11 mouse cellular contexts compared by ENCODE assay signal in the genomic region with DNA sequence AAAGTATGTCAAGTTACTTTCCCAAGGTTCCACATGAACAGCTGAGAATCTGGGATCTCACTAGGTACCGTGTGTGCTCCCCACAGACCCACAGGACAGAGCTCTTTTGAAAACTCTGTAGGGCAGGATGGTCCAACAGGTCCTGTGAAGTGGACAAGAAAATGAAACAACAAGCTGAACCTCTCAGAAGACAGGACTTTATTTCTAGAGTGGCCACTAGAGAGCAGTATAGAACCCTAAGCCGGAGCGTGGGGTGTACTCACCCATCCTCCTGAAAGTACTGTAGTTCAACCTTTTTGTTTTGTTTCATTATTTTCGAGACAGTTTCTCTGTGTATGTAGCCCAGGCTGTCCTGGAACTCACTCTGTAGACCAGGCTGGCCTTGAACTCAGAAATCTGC. TPM values are rescaled to one million over a fixed set of nuclear protein-coding genes. Genes with fewer than 3 reads are reported as not detected.
DNase-seq lines count a peak whose midpoint lies in the region; ATAC-seq and TF ChIP-seq lines count a peak whose summit lies in the region.
"Had no signal": no experiment of that assay in that cellular context is flagged by ENCODE, and none has a peak within 500 bp of the region (broad histone marks: within the 10 kb centered on the region; RNA-seq: fewer than 3 reads in every experiment).

No protein-coding gene starts in this region.

- DNase-seq in hindbrain, postnatal 0 days (ENCODE audit: low spot score), result no peak
- DNase-seq in thymus, postnatal 0 days (ENCODE audit: low spot score), result peak; percentile 30
- no peak for DNase-seq in thymus, adult 18-20 months
- DNase-seq in c-Kit-negative CD71-positive TER-119-positive erythroid progenitor cells, embryonic 14.5 days (ENCODE audit: low read depth, low spot score), result peak; percentile 32
- no peak for DNase-seq in stomach, postnatal 0 days (ENCODE audit: low spot score)
- DNase-seq in cerebellum, postnatal 10 days, result no peak
- no peak for DNase-seq in urinary bladder, postnatal 4 days (ENCODE audit: low spot score in 2 of 2)
- DNase-seq: heart, postnatal 14 days; thymus, postnatal 4 days had no signal

- H3K4me3 ChIP-seq in hindbrain, postnatal 0 days (ENCODE audit: low read length), result no peak overlapping the region
- no peak overlapping the region for H3K4me3 ChIP-seq in hindbrain, embryonic 12.5 days
- H3K4me3 ChIP-seq in stomach, postnatal 0 days (ENCODE audit: low read depth, low read length), result no peak overlapping the region

- H3K27me3 ChIP-seq in hindbrain, postnatal 0 days (ENCODE audit: insufficient read depth, low read length), result no peaks in the 10 kb centered on the region
- H3K27me3 ChIP-seq in hindbrain, embryonic 12.5 days, result no peaks in the 10 kb centered on the region
- H3K27me3 ChIP-seq in stomach, postnatal 0 days (ENCODE audit: control insufficient read depth, insufficient read depth, low read length), result no peaks in the 10 kb centered on the region

- H3K27ac ChIP-seq in hindbrain, postnatal 0 days, result no peak overlapping the region
- no peak overlapping the region for H3K27ac ChIP-seq in hindbrain, embryonic 12.5 days
- no peak overlapping the region for H3K27ac ChIP-seq in stomach, postnatal 0 days (replicated peaks)

- WGBS in hindbrain, postnatal 0 days, result 85% methylated on average over 4 of the region's 4 CpGs
- 82% methylated on average over 4 of the region's 4 CpGs for WGBS in hindbrain, embryonic 12.5 days
- 88% methylated on average over 4 of the region's 4 CpGs for WGBS in stomach, postnatal 0 days

- peaks cover 17% of the 10 kb centered on the region for H3K36me3 ChIP-seq in hindbrain, postnatal 0 days (ENCODE audit: insufficient read depth, low read length)
- peaks cover 42% of the 10 kb centered on the region for H3K36me3 ChIP-seq in hindbrain, embryonic 12.5 days
- peaks cover 14% of the 10 kb centered on the region for H3K36me3 ChIP-seq in stomach, postnatal 0 days (ENCODE audit: control insufficient read depth, insufficient read depth, low read length)

- H3K4me1 ChIP-seq in hindbrain, postnatal 0 days (ENCODE audit: insufficient read depth, low read length), result no peaks in the 10 kb centered on the region
- H3K4me1 ChIP-seq in hindbrain, embryonic 12.5 days, result no peaks in the 10 kb centered on the region
- H3K4me1 ChIP-seq in stomach, postnatal 0 days (replicated peaks; ENCODE audit: control insufficient read depth, insufficient read depth), result no peaks in the 10 kb centered on the region

- H3K4me2 ChIP-seq in hindbrain, postnatal 0 days (ENCODE audit: low read depth, low read length), result no peak overlapping the region
- no peak overlapping the region for H3K4me2 ChIP-seq in hindbrain, embryonic 12.5 days (replicated peaks)
- no peak overlapping the region for H3K4me2 ChIP-seq in stomach, postnatal 0 days (replicated peaks; ENCODE audit: low read depth)

- no peak for ATAC-seq in hindbrain, postnatal 0 days
- ATAC-seq in hindbrain, embryonic 12.5 days (ENCODE audit: low FRiP score), result no peak
- peak; percentile 28; the same call in 1 of the 2 replicates for ATAC-seq in stomach, postnatal 0 days (ENCODE audit: low FRiP score, low TSS enrichment)

- peak; percentile 8; the same call in 1 of the 2 replicates for TF ChIP-seq CTCF in hindbrain, postnatal 0 days (IDR thresholded peaks at IDR 0.05; ENCODE audit: low read depth)
- TF ChIP-seq CTCF in stomach, postnatal 0 days (IDR thresholded peaks at IDR 0.05; ENCODE audit: low read depth), result peak; percentile 62

- H3K9me3 ChIP-seq in hindbrain, postnatal 0 days (ENCODE audit: low read length), result no peaks in the 10 kb centered on the region
- no peaks in the 10 kb centered on the region for H3K9me3 ChIP-seq in hindbrain, embryonic 12.5 days (replicated peaks)
- no peaks in the 10 kb centered on the region for H3K9me3 ChIP-seq in stomach, postnatal 0 days (ENCODE audit: control insufficient read depth, low read length)

- no peak for TF ChIP-seq EP300 in stomach, postnatal 0 days (optimal IDR thresholded peaks at IDR 0.05)

- no peak overlapping the region for H3K9ac ChIP-seq in hindbrain, postnatal 0 days (replicated peaks; ENCODE audit: low read length)
- no peak overlapping the region for H3K9ac ChIP-seq in hindbrain, embryonic 12.5 days
- no peak overlapping the region for H3K9ac ChIP-seq in stomach, postnatal 0 days (ENCODE audit: low read length)

RNA-seq across cellular contexts. Expression of gene Aqp7, which starts 19.7 kb away (rescaled TPM):
- not detected in 2 replicates for total RNA-seq in hindbrain, postnatal 0 days (2014; rRNA removed)
- 0.06 TPM in 1 of 2 replicates, not detected in the other for polyA plus RNA-seq in hindbrain, postnatal 0 days (2015; fragmentation: Nextera tagmentation; extraction: Ambion mirVana)
- not detected in 2 replicates for polyA plus RNA-seq in hindbrain, embryonic 12.5 days (2016; fragmentation: Nextera tagmentation; extraction: Ambion mirVana)
- polyA plus RNA-seq in thymus, postnatal 0 days (2015; fragmentation: Nextera tagmentation; extraction: Ambion mirVana), result 0.86 and 1.7 TPM in 2 replicates
- 0.39 and 0.47 TPM in 2 replicates for polyA plus RNA-seq in stomach, postnatal 0 days (2015; fragmentation: Nextera tagmentation; extraction: Ambion mirVana)
- polyA plus RNA-seq: neural tube, embryonic 14.5 days had no signal

RNA-seq across cellular contexts. Expression of gene Nfx1, which starts 57.6 kb away (rescaled TPM):
- total RNA-seq in hindbrain, postnatal 0 days (2014; rRNA removed), result 51.9 and 58.6 TPM in 2 replicates
- polyA plus RNA-seq in hindbrain, postnatal 0 days (2015; fragmentation: Nextera tagmentation; extraction: Ambion mirVana), result 63.8 and 66.0 TPM in 2 replicates
- polyA plus RNA-seq in hindbrain, embryonic 12.5 days (2016; fragmentation: Nextera tagmentation; extraction: Ambion mirVana), result 110 and 111 TPM in 2 replicates
- 63.5 and 65.6 TPM in 2 replicates for polyA plus RNA-seq in thymus, postnatal 0 days (2015; fragmentation: Nextera tagmentation; extraction: Ambion mirVana)
- polyA plus RNA-seq in stomach, postnatal 0 days (2015; fragmentation: Nextera tagmentation; extraction: Ambion mirVana), result 27.9 and 28.5 TPM in 2 replicates

Comparison
In these comparisons a context has a peak if more than half of its experiments do, and no peak if none do; other contexts are left out.
1. DNase-seq: peak in thymus, postnatal 0 days (single experiment) and c-Kit-negative CD71-positive TER-119-positive erythroid progenitor cells, embryonic 14.5 days (single experiment); none in hindbrain, postnatal 0 days (single experiment), thymus, adult 18-20 months (0 of 2), stomach, postnatal 0 days (single experiment), cerebellum, postnatal 10 days (0 of 2) and urinary bladder, postnatal 4 days (0 of 2).